Mouse (Mus musculus) brain, adult 2 months (tissue): ENCODE data around the gene Efcab10.

Experiments
- DNase-seq: peaks from one replicate; pipeline ENCODE4 v3.0.0; 2011; ENCODE audit warnings: low read depth, low spot score

Gene Efcab10

DNA sequence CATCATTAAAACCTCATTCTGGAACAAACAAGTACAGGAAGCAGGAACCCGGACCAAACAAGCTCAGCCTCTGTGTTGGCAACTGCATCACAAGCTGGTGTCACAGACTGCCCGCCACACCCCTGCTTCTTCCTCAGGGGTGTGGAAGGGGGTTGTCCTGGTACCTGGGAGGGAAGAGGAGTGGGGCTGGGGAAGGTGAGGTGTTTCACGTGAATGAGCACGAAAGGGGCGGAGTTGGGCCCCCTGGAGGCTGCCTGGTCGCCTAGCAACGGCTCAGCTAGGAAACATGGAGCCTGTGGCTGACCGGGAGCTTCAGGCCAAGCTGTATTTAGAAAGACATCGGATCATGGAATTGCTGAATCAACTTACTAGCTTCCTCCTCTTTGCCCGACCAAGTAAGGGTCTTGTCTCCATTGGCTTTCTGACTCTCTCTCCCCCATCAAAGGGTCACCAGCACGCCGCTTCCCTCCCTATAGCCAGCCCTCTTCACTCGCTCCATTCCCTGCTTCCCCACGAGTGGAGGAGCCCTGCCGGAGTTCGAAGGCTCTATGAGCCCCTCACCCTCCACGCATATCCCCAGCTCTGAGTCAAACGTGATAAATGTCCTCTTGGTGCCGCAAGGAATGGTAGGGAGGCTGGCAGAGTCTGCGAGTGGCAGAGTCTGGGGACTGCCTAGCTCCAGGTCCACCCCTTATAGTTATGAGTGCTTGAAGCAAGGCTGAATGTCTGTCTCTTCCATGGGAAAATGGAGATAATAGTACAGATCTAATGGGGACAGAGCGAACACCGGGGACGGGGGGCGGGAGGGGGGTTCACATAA, at the start of gene Efcab10:
Gene Efcab10 (plus strand): TSS at position 51 of the 820 bp plus-strand sequence.
- peak; percentile 78 for DNase-seq

DNA sequence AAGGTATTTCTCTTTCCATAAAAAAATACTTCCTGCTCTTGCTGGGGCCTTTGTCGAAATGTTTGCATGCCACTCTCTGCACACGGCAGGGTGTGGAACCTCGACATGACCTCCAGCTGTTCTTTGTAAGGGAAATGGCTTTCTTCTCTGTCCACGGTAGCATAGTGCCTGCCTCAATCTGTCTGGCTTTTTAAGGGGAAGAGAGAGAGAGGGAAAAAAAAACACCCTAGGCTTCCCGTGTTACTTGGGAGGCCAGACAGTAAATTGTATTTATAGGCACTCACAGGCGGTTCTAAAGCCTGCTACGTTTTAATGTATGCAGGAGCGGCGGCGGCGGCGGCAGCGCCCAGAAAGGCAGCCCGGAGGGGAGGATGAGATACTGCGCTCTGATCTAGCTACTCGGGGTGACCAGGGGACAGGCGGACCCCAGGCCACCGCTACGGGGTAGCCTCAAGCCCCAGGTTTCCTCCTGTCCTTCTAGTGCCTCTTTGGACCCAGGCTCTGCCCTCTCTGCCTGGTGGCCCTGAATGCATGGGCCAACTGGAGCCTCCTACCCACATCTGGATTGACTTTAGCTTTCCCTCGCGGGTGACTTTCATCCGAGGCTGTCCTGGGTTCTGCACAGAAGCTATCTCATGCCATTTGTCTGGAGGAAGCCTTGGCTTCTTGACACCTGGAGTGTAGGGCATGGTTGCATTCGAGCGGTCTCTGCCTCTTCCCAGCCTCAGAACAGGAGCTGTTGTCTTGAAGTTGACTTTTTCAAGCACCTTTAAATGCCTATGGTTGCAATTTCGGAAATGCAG, 49.5 kb upstream of the Efcab10 start:
- DNase-seq: peak; percentile 61

GRCm38 (mm10) chr12:33345773-33346435, 48.8 kb upstream of the Efcab10 start:
- no peak for DNase-seq

DNA sequence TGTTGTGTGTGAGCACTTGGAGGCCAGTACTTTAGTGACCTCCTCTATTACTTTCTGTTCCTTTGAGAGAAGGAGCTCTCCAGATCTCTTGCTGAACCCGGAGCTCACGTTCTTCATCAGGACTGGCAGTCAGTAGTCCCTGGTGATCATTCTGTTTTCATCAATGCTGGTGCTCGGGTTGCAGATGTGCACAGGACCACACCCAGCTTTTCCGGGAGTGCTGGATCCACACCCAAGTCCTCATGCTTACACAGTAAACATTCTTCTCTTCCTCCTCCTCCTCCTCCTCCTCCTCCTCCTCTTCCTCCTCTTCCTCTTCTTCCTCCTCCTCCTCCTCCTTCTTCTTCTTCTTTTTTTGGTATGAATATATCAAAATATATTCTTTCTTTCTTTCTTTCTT, 42.0 kb upstream of the Efcab10 start:
- no peak for DNase-seq

- DNase-seq: no peak
These were observed 36.3 kb upstream of the Efcab10 start for GRCm38 (mm10) chr12:33358345-33358744.

DNA sequence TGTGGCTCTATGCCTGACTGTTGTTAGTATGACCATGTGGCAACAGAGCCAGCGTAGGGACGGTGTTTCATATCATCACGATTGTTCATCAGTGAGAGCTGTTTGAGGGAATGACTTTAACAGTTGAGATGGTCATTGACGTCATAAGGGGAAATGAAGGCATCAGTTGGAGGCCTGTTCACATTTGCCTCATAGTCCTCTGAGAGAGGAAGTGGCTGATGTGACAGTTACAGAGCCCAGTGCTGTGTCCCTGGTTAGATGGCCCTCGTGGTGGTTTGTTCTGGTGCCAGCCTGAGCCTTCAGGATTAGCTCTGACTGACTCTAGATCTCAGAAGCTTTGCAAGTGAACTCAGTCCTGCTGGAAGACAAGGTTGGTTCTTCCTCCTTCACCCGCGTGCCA, 35.4 kb upstream of the Efcab10 start:
- no peak for DNase-seq

- peak; percentile 69 for DNase-seq
These were observed 34.7 kb upstream of the Efcab10 start for GRCm38 (mm10) chr12:33359878-33360482.

- DNase-seq: peak; percentile 90
These were observed 33.9 kb upstream of the Efcab10 start for GRCm38 (mm10) chr12:33360729-33361128.

DNA sequence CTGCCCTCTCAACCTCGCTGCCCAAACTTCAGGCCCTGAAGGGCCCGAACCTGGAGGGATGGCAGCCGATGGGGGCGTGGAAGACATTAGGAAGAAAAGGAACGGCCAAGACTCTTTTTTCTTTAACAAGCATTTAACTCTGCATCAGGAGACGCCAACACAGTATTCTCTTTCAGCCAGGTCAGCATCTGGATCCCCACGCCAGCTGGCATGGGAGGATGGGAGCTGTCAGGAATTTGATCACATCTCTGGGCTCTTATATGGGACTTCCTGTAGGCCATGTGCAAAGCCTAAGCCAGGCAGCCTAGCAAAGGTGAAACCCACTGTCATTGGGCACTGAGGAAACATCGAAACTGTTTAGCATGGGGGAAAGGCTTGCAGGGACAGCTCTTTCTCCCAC, 30.1 kb upstream of the Efcab10 start:
- DNase-seq: no peak

DNA sequence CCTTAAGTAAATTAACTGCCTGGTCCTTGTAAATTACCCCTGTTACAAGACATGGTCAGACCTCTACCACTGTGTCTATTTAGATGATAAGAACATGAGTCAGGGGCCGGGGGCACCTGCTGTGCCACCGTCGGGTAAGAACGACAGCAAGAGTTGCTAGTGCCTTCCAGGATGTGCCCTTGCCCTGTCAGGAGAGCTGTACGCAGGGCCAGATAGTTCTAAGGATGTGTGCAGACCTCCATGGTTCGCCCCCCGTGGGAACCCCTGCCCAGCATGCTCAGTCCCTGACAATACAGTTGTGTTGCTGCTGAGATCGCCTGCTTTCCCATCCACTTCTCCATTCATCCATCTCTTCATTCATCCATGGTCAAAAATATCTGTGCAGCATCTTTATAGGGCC, 29.5 kb upstream of the Efcab10 start:
- DNase-seq: no peak

GRCm38 (mm10) chr12:33369555-33369954, 25.1 kb upstream of the Efcab10 start:
- peak; percentile 46 for DNase-seq

- peak; percentile 86 for DNase-seq
These were observed 14.8 kb upstream of the Efcab10 start for GRCm38 (mm10) chr12:33379624-33380445.

DNA sequence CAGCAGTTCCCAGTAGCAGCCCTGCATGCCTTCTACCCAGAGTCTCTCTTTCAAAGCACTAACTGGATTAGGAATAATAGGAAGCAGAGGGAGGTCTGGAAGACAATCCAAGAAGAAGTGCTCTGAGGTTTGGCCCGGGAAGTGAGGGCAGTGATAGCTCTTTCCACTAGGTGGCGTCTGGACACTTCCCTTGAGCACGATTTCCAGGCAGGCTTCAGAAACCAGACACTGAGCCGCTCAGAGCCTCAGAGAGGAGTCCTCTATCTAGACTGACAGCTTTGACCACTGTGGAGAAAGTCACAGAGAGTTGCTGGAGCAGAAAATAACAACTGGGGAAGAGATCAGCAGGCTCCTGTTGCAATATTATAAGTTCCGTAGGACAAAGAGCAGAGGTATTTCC, 5.8 kb upstream of the Efcab10 start:
- peak; percentile 88 for DNase-seq

DNA sequence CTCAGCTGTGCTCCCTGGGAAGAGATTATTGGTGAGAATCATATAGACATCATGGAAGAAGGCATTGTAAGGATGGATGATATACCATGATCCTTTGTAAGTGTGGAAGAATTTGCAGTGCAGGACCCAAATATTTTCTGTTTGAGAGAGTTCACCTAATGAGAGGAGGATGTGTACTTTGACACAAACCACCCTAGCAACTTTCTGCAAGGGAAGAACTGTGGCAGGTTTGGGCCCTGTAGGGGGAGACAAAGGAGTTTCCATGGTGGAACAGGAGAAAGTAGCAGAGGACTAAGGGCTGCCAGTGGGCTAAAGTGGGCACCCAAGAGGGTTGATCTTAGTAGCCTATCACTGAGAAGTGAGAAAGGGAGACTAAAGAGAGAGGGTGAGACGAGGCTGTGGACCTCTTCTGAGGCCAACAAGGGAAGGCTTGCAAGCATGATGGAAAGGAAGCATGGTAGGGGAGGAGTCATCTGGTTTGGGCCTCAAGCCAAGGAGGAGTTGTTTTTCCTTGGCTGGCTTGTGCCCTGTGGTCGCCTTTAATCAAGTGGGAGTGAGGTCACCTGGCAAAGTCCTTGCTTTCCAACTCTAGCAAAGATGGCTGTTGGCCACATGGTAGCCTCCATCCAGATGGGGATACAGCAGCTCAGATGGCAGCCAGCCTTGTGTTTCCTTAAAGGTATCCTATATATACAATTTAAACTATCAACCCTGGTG, 3.7 kb upstream of the Efcab10 start:
- DNase-seq: no peak

DNA sequence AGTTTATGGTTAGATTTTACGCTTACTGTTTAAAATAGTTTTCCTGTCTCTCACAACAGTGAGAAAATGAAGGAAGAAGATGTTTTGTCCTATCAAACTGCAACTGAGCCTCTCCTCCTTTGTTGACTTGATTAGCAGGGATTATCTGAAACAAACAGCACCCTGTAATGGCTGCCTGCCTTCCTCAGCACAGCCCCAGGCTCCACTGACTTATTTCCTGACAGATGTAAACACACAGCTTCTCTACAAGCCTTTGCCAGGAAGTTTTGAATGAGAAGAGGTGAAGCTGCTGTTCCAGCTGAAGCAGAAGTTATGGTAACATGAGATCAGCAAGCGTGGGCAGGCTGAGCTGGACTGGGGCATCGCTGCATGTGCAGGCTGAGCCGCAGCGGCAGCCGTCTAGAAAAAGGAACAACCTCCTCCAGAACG, 8.6 kb downstream of the Efcab10 start:
- peak; percentile 76 for DNase-seq

GRCm38 (mm10) chr12:33404996-33405395, 10.3 kb downstream of the Efcab10 start:
- no peak for DNase-seq

DNA sequence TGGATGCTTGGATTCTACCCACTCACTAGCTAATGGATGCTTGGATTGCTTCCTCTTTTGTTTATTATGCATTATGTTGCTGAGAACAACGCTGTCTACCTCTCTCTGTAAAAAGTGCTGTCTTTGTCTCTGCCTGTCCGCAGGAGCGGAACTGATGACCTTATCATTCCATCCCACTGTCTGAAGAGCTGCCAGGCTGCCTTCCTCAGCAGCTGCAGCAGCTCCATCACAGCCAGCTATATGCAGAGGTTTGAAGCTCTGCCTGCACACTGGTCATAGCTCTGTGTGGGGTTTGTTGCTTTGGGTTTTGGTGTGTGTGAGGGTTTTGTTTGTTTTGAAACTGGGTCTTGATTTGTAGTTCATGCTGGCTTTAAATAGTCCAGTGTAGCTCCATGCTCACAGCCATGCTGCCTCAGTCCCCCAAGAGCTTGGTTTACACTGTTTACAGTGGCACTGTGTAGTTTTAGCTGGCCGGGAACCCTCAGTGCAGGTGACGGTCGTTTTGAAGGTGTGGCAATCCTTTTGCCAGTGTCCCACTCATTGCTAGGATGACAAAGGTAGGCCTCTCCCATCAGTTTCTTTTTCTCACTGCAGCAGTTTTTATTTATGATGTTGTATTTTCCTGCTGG, 10.9 kb downstream of the Efcab10 start:
- DNase-seq: peak; percentile 85

GRCm38 (mm10) chr12:33411580-33412151, 17.0 kb downstream of the Efcab10 start:
- DNase-seq: peak; percentile 46

DNA sequence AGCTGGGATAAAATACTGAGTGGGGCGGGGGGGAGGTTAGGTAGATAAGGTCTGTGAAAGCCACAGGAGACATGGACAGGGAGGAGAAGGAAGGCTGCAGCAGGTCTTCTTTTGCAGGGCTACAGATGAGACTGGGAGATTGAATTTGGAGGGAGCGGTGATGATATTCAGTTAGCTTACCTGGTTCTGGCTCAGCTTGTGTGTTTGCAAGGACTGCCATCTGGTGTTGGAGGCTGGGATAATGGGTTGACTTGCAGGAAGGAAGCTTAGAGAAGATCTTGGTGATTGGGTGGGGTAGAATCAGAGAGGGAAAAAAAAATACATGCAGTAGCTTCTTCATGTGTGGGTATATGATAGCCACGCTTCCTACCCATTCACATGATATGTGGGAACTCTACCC, 29.7 kb downstream of the Efcab10 start:
- peak; percentile 91 for DNase-seq
